Mouse (Mus musculus): ENCODE data around the gene Agbl4. TPM values are rescaled to one million over a fixed set of nuclear protein-coding genes. Genes with fewer than 3 reads are reported as not detected.

Gene Agbl4
- total and polyA plus RNA-seq, 3 experiments, result not detected

DNA sequence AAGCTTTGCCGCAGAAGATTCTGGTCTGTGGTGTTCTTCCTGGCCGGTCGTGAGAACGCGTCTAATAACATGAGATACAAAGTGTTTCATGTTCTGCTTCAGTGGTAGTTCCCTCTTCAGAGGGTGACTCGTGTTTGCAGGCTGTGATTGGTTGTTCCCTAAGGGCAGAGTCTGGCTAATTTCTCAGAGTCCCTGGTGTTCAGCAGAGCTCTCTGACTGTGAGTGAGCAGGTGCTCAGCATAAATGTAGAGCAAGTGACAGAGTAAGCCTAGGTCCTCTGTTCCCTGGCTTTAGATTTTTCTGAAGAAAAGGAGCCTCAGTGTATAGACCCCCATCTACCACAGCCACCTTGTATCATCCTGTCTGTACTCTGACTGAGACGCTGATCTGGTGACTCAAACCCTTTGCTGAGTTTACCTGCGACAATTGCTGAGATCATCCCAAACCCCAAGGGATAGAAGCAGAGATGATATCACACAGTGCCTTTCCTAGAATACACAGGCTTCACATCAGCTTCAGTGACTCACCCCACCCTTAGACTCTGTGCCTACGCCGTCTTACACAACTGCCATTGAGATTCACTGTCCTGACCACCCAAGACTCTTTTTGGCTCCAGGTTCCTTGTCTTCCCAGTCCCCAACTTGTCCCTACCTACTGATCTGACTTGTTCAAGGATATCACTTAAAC lies 1179.8 kb downstream of the Agbl4 start:
- H3K27ac ChIP-seq (ENCODE audit: insufficient read depth, low read depth), result no peak overlapping the region
- H3K9me3 ChIP-seq (replicated peaks; ENCODE audit: low read length), result no peaks in the 10 kb centered on the region
- DNase-seq (ENCODE audit: extremely low read depth), result no peak
- H3K4me2 ChIP-seq (ENCODE audit: insufficient read depth, low read depth, poor library complexity, severe bottlenecking), result no peak overlapping the region
- TF ChIP-seq ZMIZ1 (IDR thresholded peaks at IDR 0.05; ENCODE audit: low read depth, low read length) (no peak), SIN3A (IDR thresholded peaks at IDR 0.05; ENCODE audit: low read length) (no peak), MAZ (IDR thresholded peaks at IDR 0.05; ENCODE audit: low read depth, low read length) (no peak), EP300 (IDR thresholded peaks at IDR 0.05; ENCODE audit: low read length) (no peak), MAFK (IDR thresholded peaks at IDR 0.05; ENCODE audit: insufficient replicate concordance, low read length) (no peak), KAT2A (IDR thresholded peaks at IDR 0.05; ENCODE audit: insufficient replicate concordance, low read length) (no peak), E2F4 (IDR thresholded peaks at IDR 0.05; ENCODE audit: insufficient replicate concordance, low read depth, low read length) (no peak), ZC3H11A (IDR thresholded peaks at IDR 0.05; ENCODE audit: low read depth, low read length) (no peak), TBP (conservative IDR thresholded peaks at IDR 0.05; ENCODE audit: low read depth, low read length) (no peak), RCOR1 (conservative IDR thresholded peaks at IDR 0.05; ENCODE audit: low read depth, low read length) (no peak), ZKSCAN1 (IDR thresholded peaks at IDR 0.05; ENCODE audit: borderline replicate concordance, low read depth, low read length) (no peak), NRF1 (IDR thresholded peaks at IDR 0.05; ENCODE audit: low read depth, low read length) (no peak), CHD2 (IDR thresholded peaks at IDR 0.05; ENCODE audit: low read length) (no peak)
- dilution Hi-C loops (cut with MboI; ENCODE audit: extremely low pct_ligation_motif_present, extremely low pct_unique_long_range_greater_than_20kb, low sequenced_read_pairs) (no loop called here), in situ Hi-C loops (cut with MboI; ENCODE audit: low pct_ligation_motif_present, low pct_unique_long_range_greater_than_20kb, low sequenced_read_pairs) (no loop called here)
- no peaks in the 10 kb centered on the region for H3K79me2 ChIP-seq (replicated peaks; ENCODE audit: control insufficient read depth, extremely low read depth, insufficient read depth, poor library complexity, severe bottlenecking)
- no peak overlapping the region for H3K9ac ChIP-seq (ENCODE audit: insufficient read depth, low read depth)
- no peaks in the 10 kb centered on the region for H3K27me3 ChIP-seq (replicated peaks)
- H3K4me1 ChIP-seq (ENCODE audit: control insufficient read depth in 1 of 2, insufficient read depth in 2 of 2), result no peaks in the 10 kb centered on the region
- H3K4me3 ChIP-seq (replicated peaks in 1 of 3; ENCODE audit: low read depth in 2 of 3, low read length in 2 of 3, poor library complexity in 1 of 3), result no peak overlapping the region
- H3K36me3 ChIP-seq (replicated peaks in 1 of 2; ENCODE audit: control insufficient read depth in 1 of 2, insufficient read depth in 1 of 2, low read length in 1 of 2), result no peaks in the 10 kb centered on the region

DNA sequence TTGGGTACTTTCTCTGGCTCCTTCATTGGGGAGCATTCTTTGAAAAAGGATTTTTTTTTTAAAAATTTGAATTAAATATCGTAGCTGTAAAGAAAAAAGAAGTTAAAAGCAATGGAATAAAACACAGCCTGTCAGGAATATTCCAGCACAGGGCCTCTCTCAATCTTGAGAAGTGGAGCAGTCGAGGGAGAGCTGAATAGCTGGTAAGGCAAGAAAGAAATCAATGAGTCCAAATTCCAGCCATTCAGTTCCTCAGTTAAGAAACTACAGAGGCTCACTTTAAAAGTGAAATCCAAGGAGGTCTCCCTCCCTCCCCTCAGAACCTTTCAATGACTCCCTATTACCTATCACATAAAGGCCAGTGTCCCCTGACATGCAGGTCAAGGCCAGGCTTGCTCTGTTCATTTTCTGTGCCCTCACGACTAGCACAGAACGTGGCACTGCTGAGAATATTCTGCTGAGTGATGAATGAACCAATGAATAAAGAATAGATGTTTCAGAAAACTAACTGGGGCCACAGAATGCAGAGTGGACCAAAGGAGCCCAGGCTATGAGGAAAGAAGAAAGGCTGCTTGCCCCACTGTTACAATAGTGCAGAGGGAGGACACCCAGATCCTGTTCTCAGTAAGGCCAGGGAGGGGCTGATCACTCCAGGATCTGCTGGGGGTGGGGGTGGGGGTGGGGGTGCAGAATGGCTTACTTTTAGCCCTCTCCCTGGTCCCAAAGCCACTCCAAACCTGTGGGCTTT lies 1181.8 kb downstream of the Agbl4 start:
- H3K4me2 ChIP-seq (ENCODE audit: insufficient read depth, low read depth, poor library complexity, severe bottlenecking), result no peak overlapping the region
- H3K27me3 ChIP-seq (replicated peaks), result no peaks in the 10 kb centered on the region
- H3K27ac ChIP-seq (ENCODE audit: insufficient read depth, low read depth), result no peak overlapping the region
- dilution Hi-C loops (cut with MboI; ENCODE audit: extremely low pct_ligation_motif_present, extremely low pct_unique_long_range_greater_than_20kb, low sequenced_read_pairs) (no loop called here), in situ Hi-C loops (cut with MboI; ENCODE audit: low pct_ligation_motif_present, low pct_unique_long_range_greater_than_20kb, low sequenced_read_pairs) (no loop called here)
- no peaks in the 10 kb centered on the region for H3K9me3 ChIP-seq (replicated peaks; ENCODE audit: low read length)
- no peaks in the 10 kb centered on the region for H3K79me2 ChIP-seq (replicated peaks; ENCODE audit: control insufficient read depth, extremely low read depth, insufficient read depth, poor library complexity, severe bottlenecking)
- H3K4me1 ChIP-seq (ENCODE audit: control insufficient read depth in 1 of 2, insufficient read depth in 2 of 2), result no peaks in the 10 kb centered on the region
- DNase-seq (ENCODE audit: extremely low read depth), result no peak
- H3K36me3 ChIP-seq (replicated peaks in 1 of 2; ENCODE audit: control insufficient read depth in 1 of 2, insufficient read depth in 1 of 2, low read length in 1 of 2), result no peaks in the 10 kb centered on the region
- H3K4me3 ChIP-seq (replicated peaks in 1 of 3; ENCODE audit: low read depth in 2 of 3, low read length in 2 of 3, poor library complexity in 1 of 3), result no peak overlapping the region
- no peak overlapping the region for H3K9ac ChIP-seq (ENCODE audit: insufficient read depth, low read depth)
- no peak for TF ChIP-seq JUND (conservative IDR thresholded peaks at IDR 0.05; ENCODE audit: low read depth, low read length)
